Mouse (Mus musculus): Measurements from ENCODE around the gene Map2k7. TPM values are rescaled to one million over a fixed set of nuclear protein-coding genes. Genes with fewer than 3 reads are reported as not detected.
A peak's percentile ranks its signal among the peaks of the same experiment; 100 is the strongest.

Map2k7 gene
- total RNA-seq (2021): 10 to 100 TPM; 80.8 to 82.5 TPM
- long read RNA-seq, experiment 1, transcript Map2k7-206 (11 exons, 3,497 nt): major isoform, 27 of 57 reads
- long read RNA-seq, experiment 1, transcript Map2k7-202 (12 exons, 3,525 nt): minor isoform, 10 of 57 reads
- long read RNA-seq, experiment 1, partial matches to known transcripts: 16 of 57 reads
- long read RNA-seq, experiment 1, other reads (novel, unspliced or antisense): 1 of 57 reads
- long read RNA-seq, experiment 2, transcript Map2k7-206 (11 exons, 3,497 nt): major isoform, 20 of 30 reads
- long read RNA-seq, experiment 2, partial matches to known transcripts: 1 of 30 reads
- long read RNA-seq, experiment 2, other reads (novel, unspliced or antisense): 2 of 30 reads

- peak; percentile 100 for DNase-seq (ENCODE audit: low spot score in 2 of 2)
These were observed at the start of gene Map2k7, which contains the start of gene Gm49320 for GRCm38 (mm10) chr8:4238434-4239192. Map2k7 (plus strand) TSS chr8:4238740. Gm49320 (plus strand) TSS chr8:4238865.

DNA sequence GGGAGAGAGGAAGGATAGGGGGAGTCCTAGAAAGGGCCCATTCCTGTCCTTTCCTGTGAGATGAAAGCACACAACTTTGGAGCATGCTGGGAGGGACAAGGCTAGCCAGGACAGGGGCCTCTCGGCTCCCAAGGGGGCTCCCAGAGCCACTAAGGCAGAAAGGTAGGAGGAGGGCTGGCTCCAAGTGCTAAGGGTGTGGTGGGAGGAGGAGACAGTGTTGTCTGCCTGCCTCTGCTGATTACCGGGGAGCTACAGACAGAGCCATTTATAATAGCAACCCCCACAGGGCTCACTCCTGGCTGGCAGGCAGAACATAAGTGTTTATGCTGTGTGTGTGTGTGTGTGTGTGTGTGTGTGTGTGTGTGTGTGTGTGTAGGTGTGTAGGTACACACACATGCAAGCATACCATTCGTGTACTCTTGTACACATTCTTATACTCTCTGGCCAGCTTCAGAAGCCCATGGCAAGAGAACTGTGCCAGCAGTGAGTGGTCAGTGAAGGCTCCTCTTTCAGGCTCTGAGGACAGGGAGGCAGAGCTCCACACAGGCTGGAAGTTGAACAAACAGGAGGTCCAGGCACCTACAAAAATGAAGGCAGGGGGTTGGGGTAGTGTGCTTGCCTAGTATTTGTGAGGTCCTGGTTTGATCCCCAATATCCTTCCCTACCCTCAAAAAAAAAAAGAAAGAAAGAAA, 49.4 kb upstream of the Map2k7 start:
- no peak for DNase-seq (ENCODE audit: low spot score in 2 of 2)
- intact Hi-C loops (cut with DNase I): no loop called here

More at GRCm38 (mm10) chr8:4238434-4239192, at the start of gene Map2k7, which contains the start of gene Gm49320:
- intact Hi-C loops (cut with DNase I): loop anchor here (2.0 kb wide), 1 partner anchor 20 kb away; the partner anchor contains the start of gene Ctxn1

DNA sequence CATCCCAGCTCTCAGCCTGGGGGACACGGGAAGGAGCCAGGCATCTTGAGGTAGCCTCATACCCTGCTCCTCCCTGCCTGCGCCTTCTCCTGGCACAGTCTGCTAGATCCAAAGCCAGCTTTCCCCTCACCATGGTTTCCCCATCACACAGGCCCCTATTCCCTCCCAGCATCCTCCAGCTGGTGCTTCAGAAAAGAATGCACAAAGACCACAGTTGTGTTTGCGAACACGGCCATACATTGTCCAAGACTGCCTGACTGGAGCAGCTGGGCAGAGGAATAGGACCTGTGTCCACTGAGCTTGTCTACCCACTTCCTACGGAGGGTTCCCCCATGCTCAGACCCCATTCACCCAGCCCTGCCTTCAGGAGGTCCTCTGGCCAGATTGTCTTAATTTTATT, 46.2 kb upstream of the Map2k7 start:
- intact Hi-C loops (cut with DNase I): no loop called here
- peak in 1 of 2 experiments; percentile 56 for DNase-seq (ENCODE audit: low spot score in 2 of 2)

DNA sequence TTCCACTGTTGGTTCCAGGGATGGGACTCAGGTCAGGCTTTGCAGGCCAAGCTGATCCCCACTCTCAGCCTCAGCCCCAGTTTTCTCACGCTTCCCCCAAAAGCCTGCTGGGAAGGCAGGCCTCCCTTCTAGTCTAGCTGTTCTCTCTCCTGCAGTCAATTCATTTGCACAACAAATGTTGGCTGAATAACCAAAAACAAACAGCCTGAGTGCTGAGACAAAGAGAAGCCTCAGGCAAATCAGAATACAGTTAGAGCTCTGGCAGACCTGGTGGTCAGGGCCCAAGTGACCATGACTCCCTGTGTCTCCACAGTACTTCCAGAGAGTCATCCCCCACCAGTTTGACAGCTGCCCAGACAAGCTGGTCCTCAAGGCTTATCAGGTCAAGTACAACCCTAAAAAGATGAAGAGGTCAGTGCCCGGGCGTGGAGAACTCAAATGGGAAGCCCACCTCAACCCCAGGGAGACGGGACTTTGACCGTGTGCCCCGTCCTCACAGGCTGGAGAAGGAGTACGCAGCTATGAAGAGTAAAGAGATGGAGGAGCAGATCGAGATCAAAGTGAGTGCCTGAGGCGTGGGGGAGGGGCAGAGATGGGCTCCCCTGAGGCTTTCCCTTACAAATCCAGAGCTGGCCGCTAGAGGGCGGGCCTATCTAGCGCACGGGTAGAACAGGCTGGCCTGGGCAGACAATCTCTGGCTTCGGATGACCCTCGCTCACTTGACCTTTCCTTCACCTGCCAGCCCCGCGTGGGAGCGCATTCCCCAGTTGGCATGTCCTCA, 45.5 kb upstream of the Map2k7 start:
- intact Hi-C loops (cut with DNase I): no loop called here
- DNase-seq (ENCODE audit: low spot score in 2 of 2): peak; percentile 93 to 95

- no peak for DNase-seq (ENCODE audit: low spot score in 2 of 2)
- intact Hi-C loops (cut with DNase I): no loop called here
These were observed 45.0 kb upstream of the Map2k7 start for GRCm38 (mm10) chr8:4193588-4193894.

DNA sequence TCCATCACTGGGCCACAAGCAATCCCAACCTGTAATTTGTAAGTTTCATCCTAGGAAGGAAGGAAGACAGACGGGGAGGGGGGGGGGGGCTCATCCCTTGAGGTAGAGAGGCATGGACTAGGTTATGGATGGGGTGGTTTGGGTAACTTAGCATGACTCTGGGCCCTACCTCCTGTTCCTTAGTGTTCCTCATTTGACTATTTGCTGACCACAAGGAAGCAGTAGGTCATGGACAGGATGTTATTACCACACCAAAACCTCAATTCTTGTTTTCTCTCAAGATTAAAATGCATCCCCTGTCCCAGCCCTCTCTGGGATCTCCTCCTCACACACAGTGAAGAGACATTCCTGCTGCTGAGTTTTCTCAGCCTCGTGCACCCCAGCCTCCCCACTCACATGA, 37.2 kb upstream of the Map2k7 start:
- intact Hi-C loops (cut with DNase I): no loop called here
- DNase-seq (ENCODE audit: low spot score in 2 of 2): no peak

DNA sequence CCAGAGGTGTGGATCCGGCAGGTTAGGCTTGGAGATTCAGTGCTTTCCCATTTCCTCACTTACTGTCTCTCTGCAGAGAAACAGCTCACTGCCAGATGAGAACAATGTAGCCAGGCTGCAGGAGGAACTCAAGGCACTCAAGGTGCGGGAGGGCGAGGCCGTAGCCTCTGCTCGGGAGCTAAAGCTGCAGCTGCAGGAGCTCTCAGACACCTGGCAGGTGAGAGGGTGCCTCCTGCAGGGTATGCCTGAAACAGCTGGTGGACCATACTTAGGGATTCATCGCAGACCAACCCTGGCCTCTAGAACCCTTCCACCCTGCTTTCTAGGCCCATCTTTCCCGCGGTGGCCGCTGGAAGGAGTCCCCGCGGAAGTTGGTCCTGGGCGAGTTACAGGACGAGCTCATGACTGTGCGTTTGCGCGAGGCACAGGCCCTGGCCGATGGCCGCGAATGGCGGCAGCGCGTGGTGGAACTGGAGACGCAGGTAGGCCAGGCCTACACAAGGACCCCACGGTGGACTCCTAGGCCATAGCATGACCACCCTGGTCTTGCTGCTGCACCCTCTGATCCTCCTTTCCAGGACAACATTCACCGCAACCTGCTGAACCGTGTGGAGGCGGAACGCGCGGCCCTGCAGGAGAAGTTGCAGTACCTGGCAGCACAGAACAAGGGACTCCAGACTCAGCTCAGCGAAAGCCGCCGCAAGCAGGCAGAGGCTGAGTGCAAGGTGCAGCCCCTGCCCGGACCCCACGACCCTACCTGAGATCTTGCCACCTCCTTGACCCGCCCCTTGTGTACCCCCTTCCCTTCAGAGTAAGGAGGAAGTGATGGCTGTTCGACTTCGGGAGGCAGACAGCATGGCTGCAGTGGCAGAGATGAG, 33.1 kb upstream of the Map2k7 start:
- DNase-seq (ENCODE audit: low spot score in 2 of 2): no peak
- intact Hi-C loops (cut with DNase I): no loop called here

DNA sequence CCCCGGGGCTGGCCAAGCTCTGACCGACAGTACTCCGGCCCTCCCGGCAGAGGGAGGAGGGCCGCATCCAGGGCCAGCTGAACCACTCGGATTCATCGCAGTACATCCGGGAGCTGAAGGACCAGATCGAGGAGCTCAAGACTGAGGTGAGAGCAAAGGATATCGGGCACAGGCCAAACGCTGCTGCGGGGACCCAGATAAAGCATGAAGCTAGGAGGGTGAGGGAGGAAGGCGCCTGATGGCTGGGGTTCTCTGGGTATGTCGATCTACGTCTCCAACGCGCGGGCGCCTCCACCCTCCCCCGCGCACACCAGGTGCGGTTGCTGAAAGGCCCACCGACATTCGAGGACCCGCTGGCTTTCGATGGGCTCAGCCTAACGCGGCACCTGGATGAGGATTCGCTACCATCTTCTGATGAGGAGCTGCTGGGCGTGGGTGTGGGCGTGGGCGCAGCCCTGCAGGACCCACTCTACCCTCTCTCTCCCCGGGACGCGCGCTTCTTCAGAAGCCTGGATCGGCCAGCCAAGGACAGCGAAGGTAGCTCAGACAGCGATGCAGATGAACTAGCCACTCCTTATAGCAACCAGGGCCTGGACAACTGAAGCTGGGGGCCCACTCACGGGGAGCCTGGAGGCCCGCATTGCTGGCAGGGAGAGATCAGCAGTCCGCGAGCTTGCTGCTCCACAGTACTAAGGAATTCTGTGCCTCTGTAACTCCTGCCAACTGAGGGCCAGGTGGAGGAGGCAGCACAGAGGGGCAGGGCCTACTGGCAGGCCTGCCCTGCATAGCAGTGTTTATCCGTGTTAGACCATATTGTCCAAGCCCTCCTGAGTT, 32.1 kb upstream of the Map2k7 start:
- DNase-seq (ENCODE audit: low spot score in 2 of 2): no peak
- intact Hi-C loops (cut with DNase I): no loop called here

GRCm38 (mm10) chr8:4207016-4207350, 31.6 kb upstream of the Map2k7 start:
- intact Hi-C loops (cut with DNase I): no loop called here
- no peak for DNase-seq (ENCODE audit: low spot score in 2 of 2)

DNA sequence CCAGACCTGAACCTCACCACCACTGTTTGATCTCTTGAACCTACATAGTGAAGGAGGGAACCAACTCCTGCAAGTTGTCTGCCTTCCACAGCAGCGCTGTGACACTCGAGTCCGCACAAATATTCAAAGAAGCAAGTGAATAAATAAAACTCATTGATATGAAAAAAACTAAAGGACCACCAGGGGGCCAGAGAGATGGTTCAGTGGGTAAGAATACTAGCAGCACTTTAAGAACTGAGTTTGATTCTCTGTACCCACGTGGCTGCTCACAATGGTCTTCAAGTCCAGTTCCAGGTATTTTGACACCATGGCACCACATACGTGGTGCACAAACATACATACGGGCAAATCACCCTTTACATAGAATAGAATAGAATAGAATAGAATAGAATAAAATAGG, 27.4 kb upstream of the Map2k7 start:
- no peak for DNase-seq (ENCODE audit: low spot score in 2 of 2)
- intact Hi-C loops (cut with DNase I): loop anchor here (5.0 kb wide), 1 partner anchor 36 kb away; the partner anchor contains the start of gene Tgfbr3l

DNA sequence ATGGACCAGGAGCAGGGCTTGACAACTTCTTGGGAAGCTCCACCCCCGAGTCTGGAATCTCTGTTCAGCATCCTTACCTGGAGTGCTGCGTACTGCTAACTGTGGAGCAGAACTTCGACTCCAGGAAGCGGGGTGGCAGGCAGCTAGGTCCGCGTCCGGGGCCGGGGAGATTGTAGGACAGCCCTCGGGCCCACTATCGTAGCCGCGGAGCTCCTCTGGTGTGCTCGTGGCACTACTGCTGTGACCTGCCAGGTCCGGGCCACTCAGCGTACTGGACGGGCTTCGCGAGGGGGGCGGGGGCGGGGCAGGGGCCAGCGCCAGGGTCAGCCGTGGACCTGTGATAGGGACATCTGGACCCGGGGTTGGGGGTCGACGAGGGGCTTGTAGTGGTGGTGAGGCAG, 25.7 kb upstream of the Map2k7 start:
- intact Hi-C loops (cut with DNase I): loop anchor here (5.0 kb wide), 1 partner anchor 34 kb away; the partner anchor contains the start of gene Tgfbr3l
- DNase-seq (ENCODE audit: low spot score in 2 of 2): no peak

- no peak for DNase-seq (ENCODE audit: low spot score in 2 of 2)
- intact Hi-C loops (cut with DNase I): loop anchor here (5.0 kb wide), 1 partner anchor 34 kb away; the partner anchor contains the start of gene Tgfbr3l
These were observed 25.1 kb upstream of the Map2k7 start for GRCm38 (mm10) chr8:4213210-4214005.

GRCm38 (mm10) chr8:4214006-4214980, 24.2 kb upstream of the Map2k7 start:
- intact Hi-C loops (cut with DNase I): loop anchor here (5.0 kb wide), 1 partner anchor 33 kb away; the partner anchor contains the start of gene Tgfbr3l
- DNase-seq (ENCODE audit: low spot score in 2 of 2): no peak

DNA sequence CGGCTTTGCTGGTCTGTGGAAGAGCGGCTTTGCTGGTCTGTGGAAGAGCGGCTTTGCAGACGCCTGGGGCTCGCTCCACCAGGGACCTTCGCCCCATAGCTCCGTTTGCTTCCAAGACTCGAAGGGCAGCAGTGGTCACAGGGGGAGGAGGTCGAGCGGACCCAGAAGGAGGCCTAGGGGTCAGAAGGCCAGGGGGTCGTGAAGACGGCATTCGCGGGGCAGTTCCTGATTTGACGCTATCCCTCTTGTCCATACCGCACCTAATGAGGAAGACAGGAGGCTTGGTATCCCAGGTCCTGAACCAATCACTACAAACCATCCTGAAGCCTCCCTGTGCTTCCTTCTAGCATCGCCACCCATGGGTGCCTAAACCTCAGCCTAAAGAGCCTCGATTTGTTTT, 22.2 kb upstream of the Map2k7 start:
- no peak for DNase-seq (ENCODE audit: low spot score in 2 of 2)

GRCm38 (mm10) chr8:4216791-4217621, 21.5 kb upstream of the Map2k7 start, which contains the start of gene Prr36:
Prr36 (minus strand) TSS chr8:4217459.
- intact Hi-C loops (cut with DNase I): no loop called here
- peak; percentile 62 to 80 for DNase-seq (ENCODE audit: low spot score in 2 of 2)

More for the DNA sequence above, 22.2 kb upstream of the Map2k7 start:
- intact Hi-C loops (cut with DNase I): no loop called here
